Mouse (Mus musculus) lung, postnatal 0 days (tissue): Measurements from ENCODE around the gene App. TPM values are rescaled to one million over a fixed set of nuclear protein-coding genes. Genes with fewer than 3 reads are reported as not detected.

ENCODE experiments used
- ATAC-seq: fragments of 200-750 bp; cut with Nextera tagmentation; 2 replicates; pipeline ENCODE4 v1.8.0; 2017; ENCODE audit warnings: moderate library complexity
- DNase-seq: peaks from one replicate; pipeline ENCODE4 v3.0.0-alpha.2; 2016; ENCODE audit warnings: low spot score
- H3K27ac ChIP-seq: fragments of 300-500 bp; sonication (generic); 2 replicates; pipeline ENCODE4 v1.5.1; 2014; ENCODE audit warnings: antibody characterized with exemption, mild to moderate bottlenecking, low read length, mixed read lengths
- H3K27me3 ChIP-seq: fragments of 300-500 bp; sonication (generic); replicated peaks from 2 replicates; pipeline ENCODE4 v1.6.1; 2014; ENCODE audit warnings: low read length, mixed read lengths; ENCODE audit not compliant: insufficient read depth
- H3K36me3 ChIP-seq: fragments of 300-500 bp; sonication (generic); 2 replicates; pipeline ENCODE4 v1.6.1; 2014; ENCODE audit warnings: low read length, mixed read lengths; ENCODE audit not compliant: insufficient read depth
- H3K4me1 ChIP-seq: fragments of 300-500 bp; sonication (generic); 2 replicates; pipeline ENCODE4 v1.6.1; 2014; ENCODE audit warnings: antibody characterized with exemption, low read depth, low read length, mixed read lengths; ENCODE audit not compliant: insufficient read depth
- H3K4me2 ChIP-seq: fragments of 300-500 bp; sonication (generic); replicated peaks from 2 replicates; pipeline ENCODE4 v1.6.1; 2014; ENCODE audit warnings: low read depth, mild to moderate bottlenecking, low read length, moderate library complexity, mixed read lengths
- H3K4me3 ChIP-seq: fragments of 300-500 bp; sonication (generic); 2 replicates; pipeline ENCODE4 v1.5.1; 2014; ENCODE audit warnings: low read depth, low read length
- H3K9ac ChIP-seq: fragments of 300-500 bp; sonication (generic); replicated peaks from 2 replicates; pipeline ENCODE4 v1.6.1; 2014; ENCODE audit warnings: low read depth, mild to moderate bottlenecking
- H3K9me3 ChIP-seq: fragments of 300-500 bp; sonication (generic); 2 replicates; pipeline ENCODE4 v1.6.1; 2016; ENCODE audit warnings: low read length, mixed read lengths
- CTCF ChIP-seq: IDR thresholded peaks from 2 replicates; pipeline ENCODE4 v1.5.1; 2016; ENCODE audit warnings: antibody characterized with exemption, mild to moderate bottlenecking
- EP300 ChIP-seq: IDR thresholded peaks from 2 replicates; pipeline ENCODE4 v1.6.1; 2016; ENCODE audit warnings: antibody characterized with exemption, mild to moderate bottlenecking, control low read depth
- WGBS: fragments of 180-500 bp; shearing (Covaris S2); extraction: QIAGEN DNeasy Blood & Tissue Kit; methylation state at CpG from one replicate; pipeline ENCODE4 v1.1.7; 2014; 5-methylcytosine and 5-hydroxymethylcytosine counted together
- polyA plus RNA-seq: library from polyadenylated mRNA; unstranded; fragments of >200 nt; fragmentation: Nextera tagmentation; extraction: Ambion mirVana; gene quantifications from 2 replicates; pipeline ENCODE4 v1.2.1, GENCODE M21; 2015

The App gene
- polyA plus RNA-seq, 1 experiment from 2014 or later, result 425 TPM

DNA sequence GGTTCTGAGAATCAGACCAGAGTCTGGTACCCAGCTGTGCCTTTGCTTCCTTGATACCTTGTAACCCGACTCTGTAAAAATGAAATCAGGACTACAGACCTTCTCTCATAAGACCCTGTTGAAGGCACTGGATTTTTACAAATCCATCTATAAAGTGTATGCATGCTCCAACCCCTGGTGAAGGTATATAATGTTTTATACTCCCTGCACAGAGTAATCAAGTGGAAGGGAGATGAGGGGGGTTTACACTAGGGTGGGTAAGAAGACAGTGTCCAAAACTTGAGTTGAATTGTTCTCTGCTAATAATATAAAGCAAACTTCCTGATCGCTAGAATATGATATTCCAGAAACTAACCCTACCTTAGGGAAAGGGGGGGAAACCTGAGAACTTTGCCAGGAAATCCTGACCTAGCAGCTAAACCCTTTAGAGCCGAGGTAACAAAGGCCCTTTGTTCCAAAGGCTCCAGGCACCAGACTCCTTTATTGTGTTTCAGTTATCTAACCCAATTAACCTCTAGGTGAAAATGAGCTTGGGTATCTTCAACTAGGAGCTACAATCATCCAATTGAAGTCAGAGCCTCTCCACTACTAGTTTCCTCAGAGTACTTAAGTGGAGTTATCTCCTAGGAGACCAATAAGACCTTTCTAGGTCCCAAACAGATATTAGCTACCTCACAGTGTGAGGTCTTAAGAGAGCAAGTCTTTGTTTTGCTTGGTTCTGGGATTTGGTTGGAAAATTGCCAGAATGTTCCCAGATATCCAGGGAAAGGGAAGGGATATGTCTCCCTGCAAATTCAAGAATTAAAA is 132.2 kb downstream of the App start:
- Histone ChIP-seq H3K4me3 (no peak overlapping the region), H3K9ac (no peak overlapping the region), H3K4me1 (no peaks in the 10 kb centered on the region), H3K4me2 (no peak overlapping the region), H3K27me3 (no peaks in the 10 kb centered on the region), H3K9me3 (no peaks in the 10 kb centered on the region), H3K27ac (no peak overlapping the region), H3K36me3 (peaks cover 19% of the 10 kb centered on the region)
- DNase-seq (no peak), ATAC-seq (no peak)
- WGBS, result 51% methylated on average over 3 of the region's 3 CpGs
- TF ChIP-seq EP300 (no peak), CTCF (no peak)

DNA sequence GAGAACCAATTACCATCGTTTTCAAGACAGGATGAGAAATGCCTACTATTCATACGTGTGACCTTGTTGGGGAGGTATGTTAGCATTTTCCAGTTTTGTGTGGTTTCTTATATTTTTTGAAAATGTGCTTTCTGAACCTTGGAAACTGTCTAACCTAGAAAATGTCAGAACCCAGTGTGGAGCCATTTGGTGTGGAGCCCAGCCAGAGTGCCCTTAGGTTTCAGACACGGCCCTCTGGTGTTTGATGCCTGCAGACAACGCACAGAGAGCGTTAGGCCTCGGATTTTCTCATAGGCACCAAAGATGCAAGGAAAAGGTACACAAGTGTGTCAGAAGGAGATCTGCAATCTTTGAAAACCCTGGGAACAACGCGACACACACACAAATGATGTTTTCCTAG is 134.8 kb downstream of the App start:
- no peak for TF ChIP-seq CTCF
- TF ChIP-seq EP300, result no peak
- no peak overlapping the region for H3K4me3 ChIP-seq
- H3K9me3 ChIP-seq, result no peaks in the 10 kb centered on the region
- no peak overlapping the region for H3K9ac ChIP-seq
- peaks cover 19% of the 10 kb centered on the region; the same call in 1 of the 2 replicates for H3K36me3 ChIP-seq
- no peak for ATAC-seq
- H3K4me2 ChIP-seq, result no peak overlapping the region
- 95% methylated on average over 8 of the region's 8 CpGs for WGBS
- H3K27ac ChIP-seq, result no peak overlapping the region
- H3K27me3 ChIP-seq, result no peaks in the 10 kb centered on the region
- H3K4me1 ChIP-seq, result no peaks in the 10 kb centered on the region
- DNase-seq, result no peak

DNA sequence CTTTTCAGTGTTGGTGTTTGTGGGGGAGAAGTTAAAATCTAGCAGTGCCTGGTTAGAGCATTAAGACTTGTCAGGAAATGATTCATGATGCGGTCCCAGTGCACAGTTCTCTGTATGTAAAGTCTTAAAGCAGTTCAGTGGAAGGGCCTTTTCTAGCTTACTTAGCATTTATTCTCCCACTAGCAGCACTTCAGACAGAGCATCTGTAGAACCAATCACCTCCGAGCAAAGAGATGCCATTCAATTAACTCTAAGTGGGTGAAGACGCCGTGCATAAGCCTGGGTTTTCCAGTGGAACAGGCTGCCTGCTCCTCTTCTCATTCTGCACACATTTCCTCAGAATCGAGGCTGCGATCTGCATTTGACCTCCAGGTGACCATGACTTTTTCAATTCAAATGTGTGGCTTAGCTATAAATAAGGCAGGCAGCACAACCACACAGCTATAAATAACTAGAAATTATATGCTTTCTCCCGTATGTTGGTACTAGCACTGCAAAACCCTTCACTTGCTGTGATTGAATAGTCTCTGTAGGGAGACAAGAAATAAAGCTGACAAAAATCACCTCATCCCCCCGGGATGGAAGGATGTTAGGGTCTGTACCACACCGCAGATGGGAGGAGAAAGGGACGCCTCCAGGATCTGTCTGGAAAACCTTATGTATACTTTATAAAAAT is 135.5 kb downstream of the App start:
- WGBS, result 75% methylated on average over 10 of the region's 10 CpGs
- Histone ChIP-seq H3K27me3 (no peaks in the 10 kb centered on the region), H3K27ac (no peak overlapping the region), H3K9me3 (no peaks in the 10 kb centered on the region), H3K4me3 (no peak overlapping the region), H3K9ac (no peak overlapping the region), H3K4me2 (no peak overlapping the region), H3K36me3 (0 out of 2 replicates have a peak, but pooled peaks cover 14% of the 10 kb centered on the region), H3K4me1 (no peaks in the 10 kb centered on the region)
- TF ChIP-seq CTCF (no peak), EP300 (no peak)
- DNase-seq, result no peak
- ATAC-seq, result no peak

DNA sequence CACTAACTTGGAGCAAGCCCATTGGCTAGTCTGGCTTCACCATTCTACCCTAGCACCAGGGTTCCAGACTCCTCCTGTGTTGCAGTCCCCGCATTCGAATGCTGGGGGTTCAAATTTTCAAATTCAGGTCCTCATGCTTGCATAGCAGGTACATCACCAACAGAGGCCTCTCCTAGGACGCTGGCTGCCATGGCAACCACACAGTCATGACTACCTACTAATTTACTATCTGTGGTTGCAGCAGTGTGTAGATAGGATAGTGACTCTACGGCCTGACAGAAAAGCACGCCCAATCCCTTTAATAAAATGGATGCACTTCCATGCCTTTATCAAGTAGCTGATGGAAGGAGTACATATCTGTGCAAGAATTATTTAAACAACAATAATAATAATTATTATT is 137.8 kb downstream of the App start:
- Histone ChIP-seq H3K9me3 (no peaks in the 10 kb centered on the region), H3K4me1 (no peaks in the 10 kb centered on the region), H3K27me3 (no peaks in the 10 kb centered on the region), H3K4me2 (no peak overlapping the region), H3K4me3 (no peak overlapping the region), H3K27ac (no peak overlapping the region), H3K36me3 (peaks cover 18% of the 10 kb centered on the region; the same call in 1 of the 2 replicates), H3K9ac (no peak overlapping the region)
- ATAC-seq (no peak), DNase-seq (no peak)
- TF ChIP-seq CTCF (no peak), EP300 (no peak)
- WGBS, result 89% methylated on average over 5 of the region's 5 CpGs

DNA sequence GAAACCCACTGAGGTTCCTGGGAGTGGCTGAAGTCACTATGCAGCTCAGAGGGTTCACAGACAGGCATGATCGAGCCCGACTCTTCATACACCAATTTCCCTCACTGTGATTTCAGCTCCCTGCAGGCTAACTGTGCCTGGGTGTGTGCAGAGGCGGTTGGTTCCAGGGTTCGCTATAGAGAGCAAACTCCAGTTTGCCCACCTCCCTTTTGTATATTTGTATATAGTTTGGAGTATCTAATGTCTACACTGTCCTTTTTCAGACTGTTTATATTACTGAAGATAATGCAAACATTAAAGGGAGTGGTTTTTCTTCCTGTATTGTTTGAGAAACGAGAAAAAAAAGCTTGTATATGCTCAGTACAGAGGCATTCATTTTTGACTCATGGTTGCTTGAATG is 139.8 kb downstream of the App start:
- WGBS, result 41% methylated on average over 5 of the region's 5 CpGs
- Histone ChIP-seq H3K9me3 (no peaks in the 10 kb centered on the region), H3K9ac (no peak overlapping the region), H3K27me3 (no peaks in the 10 kb centered on the region), H3K4me2 (no peak overlapping the region), H3K4me1 (no peaks in the 10 kb centered on the region), H3K4me3 (no peak overlapping the region), H3K27ac (no peak overlapping the region), H3K36me3 (peaks cover 33% of the 10 kb centered on the region)
- peak; percentile 33; the same call in 1 of the 2 replicates for ATAC-seq
- peak; percentile 36 for DNase-seq
- TF ChIP-seq EP300, result peak; percentile 45; the same call in 1 of the 2 replicates
- TF ChIP-seq CTCF, result no peak

DNA sequence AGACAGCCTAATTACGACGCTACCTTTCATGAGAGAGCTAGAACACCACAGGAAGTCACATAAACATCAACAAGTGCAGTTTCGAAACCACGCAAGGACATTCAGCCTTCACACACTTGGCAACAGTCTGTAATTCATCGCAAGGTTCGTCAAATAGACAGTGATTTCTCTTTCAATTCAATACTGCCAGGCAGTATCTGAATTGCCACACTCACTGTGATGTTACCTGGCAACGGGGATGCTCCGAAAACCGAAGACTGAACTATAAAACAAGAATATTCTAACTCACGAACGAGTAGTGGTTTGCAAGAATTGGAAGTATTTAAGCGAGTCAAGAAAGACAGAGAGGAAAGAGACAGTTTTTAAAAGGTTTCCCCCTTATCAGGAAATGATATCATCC is 142.8 kb downstream of the App start:
- no peak for TF ChIP-seq EP300
- TF ChIP-seq CTCF, result no peak
- H3K36me3 ChIP-seq, result peaks cover 34% of the 10 kb centered on the region
- WGBS, result 93% methylated on average over 12 of the region's 12 CpGs

More for the DNA sequence above, 142.8 kb downstream of the App start:
- Histone ChIP-seq H3K4me2 (no peak overlapping the region), H3K4me3 (no peak overlapping the region), H3K9ac (no peak overlapping the region), H3K9me3 (no peaks in the 10 kb centered on the region), H3K27me3 (no peaks in the 10 kb centered on the region), H3K4me1 (no peaks in the 10 kb centered on the region), H3K27ac (no peak overlapping the region)
- DNase-seq, result no peak
- ATAC-seq, result no peak
